In the genomic region with DNA sequence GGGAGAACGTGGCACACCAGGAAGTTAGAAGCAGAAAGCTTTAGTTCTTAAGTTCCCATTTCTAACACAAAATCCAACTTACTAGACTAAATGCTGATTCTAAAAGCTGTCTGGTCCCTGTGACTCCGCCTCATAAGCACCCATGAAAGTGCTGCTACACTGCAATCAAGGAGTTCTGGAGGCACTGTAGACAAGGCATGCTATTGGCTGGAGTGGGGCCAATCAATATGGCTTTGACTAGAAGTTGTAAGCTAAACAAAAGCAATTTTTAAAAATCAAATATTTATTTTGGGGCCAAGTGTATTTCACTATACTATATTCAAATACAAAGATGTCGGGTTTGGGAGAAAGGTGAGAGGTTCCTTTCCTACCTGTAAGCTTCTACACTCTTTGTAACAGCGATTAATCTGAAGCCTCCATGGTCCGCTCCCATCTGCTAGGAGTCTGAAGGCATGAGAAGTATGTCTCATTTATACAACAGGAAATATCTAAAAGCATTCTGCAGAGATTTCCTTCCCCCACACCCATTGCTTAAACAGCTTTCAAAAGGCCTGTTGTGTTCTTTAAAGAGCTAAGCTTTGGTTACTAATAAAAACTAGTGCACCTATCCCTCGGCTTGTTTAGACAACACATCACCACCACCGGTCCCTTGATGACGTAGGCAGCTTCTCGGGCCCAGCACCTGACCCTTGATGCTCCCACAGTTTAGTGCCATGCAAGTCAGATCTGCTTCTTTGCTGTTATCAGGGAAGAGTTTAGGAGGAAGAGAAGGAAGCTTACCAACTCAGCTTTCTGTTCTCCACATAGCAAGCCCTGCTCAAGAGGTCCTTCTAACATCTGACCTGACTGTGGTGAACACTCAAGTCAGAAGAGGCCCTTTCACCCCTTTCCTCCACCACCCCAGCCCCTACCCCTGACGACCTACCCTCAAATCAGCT, we compare ENCODE assay signal across 7 mouse cellular contexts. TPM values are rescaled to one million over a fixed set of nuclear protein-coding genes. Genes with fewer than 3 reads are reported as not detected.
DNase-seq lines count a peak whose midpoint lies in the region; ATAC-seq and TF ChIP-seq lines count a peak whose summit lies in the region.

No protein-coding gene starts in this region.

- no peak for TF ChIP-seq CTCF in kidney, postnatal 0 days (IDR thresholded peaks at IDR 0.05; ENCODE audit: low read depth)
- no peak for TF ChIP-seq CTCF in embryonic fibroblast, embryonic 13.5 days (IDR thresholded peaks at IDR 0.05; ENCODE audit: borderline replicate concordance, insufficient read depth, low read length)

- H3K4me2 ChIP-seq in kidney, postnatal 0 days (ENCODE audit: low read length), result no peak overlapping the region
- H3K4me2 ChIP-seq in hindbrain, embryonic 14.5 days (replicated peaks), result no peak overlapping the region

- WGBS in kidney, postnatal 0 days, result 63% methylated on average over 10 of the region's 10 CpGs
- 92% methylated on average over 10 of the region's 10 CpGs for WGBS in hindbrain, embryonic 14.5 days

- H3K4me3 ChIP-seq in kidney, postnatal 0 days (replicated peaks; ENCODE audit: low read depth, low read length), result no peak overlapping the region
- H3K4me3 ChIP-seq in embryonic fibroblast, embryonic 13.5 days (ENCODE audit: insufficient read depth, low read length), result no peak overlapping the region
- no peak overlapping the region for H3K4me3 ChIP-seq in hindbrain, embryonic 14.5 days (replicated peaks; ENCODE audit: low read length)

- H3K9me3 ChIP-seq in kidney, postnatal 0 days (replicated peaks; ENCODE audit: low read length), result no peaks in the 10 kb centered on the region
- H3K9me3 ChIP-seq in hindbrain, embryonic 14.5 days (ENCODE audit: control insufficient read depth, low read length), result no peaks in the 10 kb centered on the region

- peaks cover 27% of the 10 kb centered on the region; the same call in 1 of the 2 replicates for H3K4me1 ChIP-seq in kidney, postnatal 0 days (replicated peaks; ENCODE audit: insufficient read depth, low read length)
- peaks cover 20% of the 10 kb centered on the region for H3K4me1 ChIP-seq in embryonic fibroblast, embryonic 13.5 days (ENCODE audit: control insufficient read depth, insufficient read depth, low read length)
- H3K4me1 ChIP-seq in hindbrain, embryonic 14.5 days (replicated peaks; ENCODE audit: control insufficient read depth, insufficient read depth, low read length), result 0 out of 2 replicates have a peak, but pooled peaks cover 6% of the 10 kb centered on the region

- ATAC-seq in kidney, postnatal 0 days (replicated peaks; ENCODE audit: low FRiP score, low read depth), result no peak
- ATAC-seq in hindbrain, embryonic 14.5 days (ENCODE audit: low FRiP score), result no peak
- no peak for ATAC-seq in cerebellum, adult (ENCODE audit: insufficient number of reproducible peaks, low FRiP score, low TSS enrichment)

- H3K27me3 ChIP-seq in kidney, postnatal 0 days (ENCODE audit: insufficient read depth, low read length), result no peaks in the 10 kb centered on the region
- H3K27me3 ChIP-seq in hindbrain, embryonic 14.5 days (ENCODE audit: control insufficient read depth, insufficient read depth, low read length), result no peaks in the 10 kb centered on the region

- no peak for DNase-seq in kidney, postnatal 0 days (ENCODE audit: low spot score)
- DNase-seq in kidney, postnatal 14 days, result no peak
- no peak for DNase-seq in hindbrain, embryonic 14.5 days (ENCODE audit: low spot score)
- DNase-seq in lung, postnatal 36 days, result peak; percentile 61
- DNase-seq in embryo, embryonic 9.5 days (ENCODE audit: extremely low spot score), result no peak

- H3K36me3 ChIP-seq in kidney, postnatal 0 days (ENCODE audit: insufficient read depth, low read length), result 0 out of 2 replicates have a peak, but pooled peaks cover 3% of the 10 kb centered on the region
- no peaks in the 10 kb centered on the region for H3K36me3 ChIP-seq in hindbrain, embryonic 14.5 days (replicated peaks; ENCODE audit: control insufficient read depth, insufficient read depth)

- H3K27ac ChIP-seq in kidney, postnatal 0 days, result peak overlapping the region; percentile 79
- H3K27ac ChIP-seq in embryonic fibroblast, embryonic 13.5 days (ENCODE audit: insufficient read depth, low read length), result peak overlapping the region; percentile 41
- H3K27ac ChIP-seq in hindbrain, embryonic 14.5 days, result peak overlapping the region; percentile 59

- no peak for TF ChIP-seq POLR2A in embryonic fibroblast, embryonic 13.5 days (IDR thresholded peaks at IDR 0.05; ENCODE audit: low read depth, low read length)

- H3K9ac ChIP-seq in kidney, postnatal 0 days (ENCODE audit: low read depth, low read length), result no peak overlapping the region
- H3K9ac ChIP-seq in hindbrain, embryonic 14.5 days, result no peak overlapping the region

RNA-seq across cellular contexts. Expression of a gene that starts 50.5 kb away (rescaled TPM):
- 18.3 and 19.5 TPM in 2 replicates for polyA plus RNA-seq in kidney, postnatal 0 days (2015; fragmentation: Nextera tagmentation; extraction: Ambion mirVana)
- 41.4 and 52.9 TPM in 2 replicates for polyA plus RNA-seq in embryonic fibroblast, embryonic 13.5 days (2011; ENCODE audit: insufficient read length, low read depth, missing spikeins)
- polyA plus RNA-seq in hindbrain, embryonic 14.5 days (2014; fragmentation: Nextera tagmentation; extraction: Ambion mirVana), result 7.3 and 7.7 TPM in 2 replicates
